Mouse (Mus musculus) testis, adult 2 months (tissue): ENCODE results near the gene Drg1. TPM values are rescaled to one million over a fixed set of nuclear protein-coding genes. Genes with fewer than 3 reads are reported as not detected.

Experiments used
- H3K27ac ChIP-seq: fragments of 200-500 bp; 2 replicates; pipeline ENCODE4 v1.5.1; 2012; ENCODE audit warnings: low read depth, low read length; ENCODE audit not compliant: control insufficient read depth, insufficient read depth
- H3K27me3 ChIP-seq: fragments of 200-500 bp; 2 replicates; pipeline ENCODE4 v1.6.1; 2012; ENCODE audit warnings: mild to moderate bottlenecking, low read length, moderate library complexity; ENCODE audit not compliant: control insufficient read depth, insufficient read depth
- H3K36me3 ChIP-seq: fragments of 200-500 bp; 2 replicates; pipeline ENCODE4 v1.6.1; 2012; ENCODE audit warnings: mild to moderate bottlenecking, low read length; ENCODE audit not compliant: control insufficient read depth, insufficient read depth
- H3K4me1 ChIP-seq: fragments of 200-500 bp; 2 replicates; pipeline ENCODE4 v1.6.1; 2012; ENCODE audit warnings: low read length; ENCODE audit not compliant: control insufficient read depth, insufficient read depth
- H3K4me3 ChIP-seq: fragments of 200-500 bp; 2 replicates; pipeline ENCODE4 v1.5.1; 2012; ENCODE audit warnings: low read depth, mild to moderate bottlenecking, low read length, moderate library complexity, mixed read lengths; ENCODE audit not compliant: control insufficient read depth
- CTCF ChIP-seq: fragments of 200-500 bp; IDR thresholded peaks from 2 replicates; pipeline ENCODE4 v1.5.1; 2012; ENCODE audit warnings: low read depth, mild to moderate bottlenecking, inconsistent platforms, low read length, moderate library complexity; ENCODE audit not compliant: control insufficient read depth, insufficient read depth, insufficient replicate concordance
- POLR2A ChIP-seq: fragments of 200-500 bp; IDR thresholded peaks from 2 replicates; pipeline ENCODE4 v1.6.1; 2012; ENCODE audit warnings: low read depth, mild to moderate bottlenecking, inconsistent platforms, low read length, moderate library complexity; ENCODE audit not compliant: control insufficient read depth
- polyA plus RNA-seq: library from polyadenylated mRNA; depleted of rRNA; stranded (reverse); fragments of >200 nt; gene quantifications from 2 replicates; pipeline ENCODE4 v1.2.3, GENCODE M21; 2012

The Drg1 gene
- polyA plus RNA-seq, 1 experiment, result 74.6 TPM

DNA sequence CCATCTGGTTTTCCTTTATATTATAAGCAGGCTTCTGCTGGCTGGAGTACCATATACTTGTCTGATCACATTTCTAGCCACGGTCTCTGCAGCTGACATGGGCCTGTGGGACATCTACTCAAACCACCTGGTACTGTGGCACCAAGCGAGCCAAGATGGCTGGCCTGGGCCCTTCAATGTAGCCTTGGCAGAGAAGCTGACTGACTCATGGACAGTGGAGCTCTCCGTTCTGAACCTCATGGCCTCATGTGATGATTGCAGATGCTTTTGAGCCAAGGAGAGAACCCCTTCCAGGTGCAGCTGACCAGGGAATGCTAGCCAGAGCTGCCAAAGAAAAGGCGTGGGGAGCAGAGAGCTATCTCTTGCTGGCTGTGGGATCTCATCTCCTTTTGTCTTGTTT is 39.6 kb upstream of the Drg1 start:
- no peak overlapping the region for H3K4me3 ChIP-seq
- TF ChIP-seq CTCF (no peak), POLR2A (no peak)
- no peak overlapping the region for H3K27ac ChIP-seq
- H3K27me3 ChIP-seq, result no peaks in the 10 kb centered on the region
- no peaks in the 10 kb centered on the region for H3K4me1 ChIP-seq
- H3K36me3 ChIP-seq, result no peaks in the 10 kb centered on the region

DNA sequence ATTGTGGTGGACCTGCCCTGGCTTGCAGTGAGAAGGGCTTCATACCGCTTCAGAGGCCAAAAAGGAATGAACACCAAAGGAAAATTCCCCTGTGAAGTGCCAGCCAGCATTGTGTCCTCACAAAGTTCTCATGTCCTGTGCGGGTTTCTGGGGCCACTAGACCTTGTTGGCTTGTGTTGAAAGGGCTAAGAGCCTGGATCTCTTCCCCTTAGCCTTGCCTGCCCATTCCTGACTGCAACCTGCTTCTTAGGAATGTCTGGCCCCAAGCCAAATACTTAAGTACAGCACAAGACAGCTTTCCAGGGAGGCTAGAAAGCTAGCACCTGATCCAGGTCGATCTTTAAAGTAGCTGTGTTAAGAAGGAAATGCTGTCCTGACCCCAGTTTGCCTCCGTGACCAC is 36.6 kb upstream of the Drg1 start:
- no peak overlapping the region for H3K27ac ChIP-seq
- TF ChIP-seq CTCF, result no peak
- TF ChIP-seq POLR2A, result no peak
- no peaks in the 10 kb centered on the region for H3K27me3 ChIP-seq
- no peaks in the 10 kb centered on the region for H3K36me3 ChIP-seq
- no peak overlapping the region for H3K4me3 ChIP-seq
- no peaks in the 10 kb centered on the region for H3K4me1 ChIP-seq

DNA sequence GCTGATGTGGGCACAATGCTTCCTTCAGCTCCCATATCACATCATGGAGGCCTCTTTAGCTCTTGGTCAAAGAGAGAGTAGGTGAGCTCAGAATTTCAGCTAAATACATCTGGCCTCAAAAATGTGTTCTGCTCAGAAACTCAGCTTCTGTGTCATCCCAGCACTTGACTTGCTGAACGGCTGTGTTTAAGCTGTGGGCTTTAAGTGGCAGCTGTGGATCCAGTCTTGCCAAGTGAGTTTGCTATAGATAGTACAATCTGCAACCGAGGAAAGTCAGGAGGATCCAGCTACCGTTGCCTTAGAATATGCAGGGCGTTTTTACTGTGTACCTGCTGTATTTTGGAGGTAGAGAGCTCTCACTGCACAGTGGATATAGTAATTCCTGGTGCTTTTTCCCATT is 36.2 kb upstream of the Drg1 start:
- Histone ChIP-seq H3K4me3 (no peak overlapping the region), H3K36me3 (no peaks in the 10 kb centered on the region), H3K27me3 (no peaks in the 10 kb centered on the region), H3K27ac (no peak overlapping the region), H3K4me1 (no peaks in the 10 kb centered on the region)
- no peak for TF ChIP-seq POLR2A
- TF ChIP-seq CTCF, result no peak

DNA sequence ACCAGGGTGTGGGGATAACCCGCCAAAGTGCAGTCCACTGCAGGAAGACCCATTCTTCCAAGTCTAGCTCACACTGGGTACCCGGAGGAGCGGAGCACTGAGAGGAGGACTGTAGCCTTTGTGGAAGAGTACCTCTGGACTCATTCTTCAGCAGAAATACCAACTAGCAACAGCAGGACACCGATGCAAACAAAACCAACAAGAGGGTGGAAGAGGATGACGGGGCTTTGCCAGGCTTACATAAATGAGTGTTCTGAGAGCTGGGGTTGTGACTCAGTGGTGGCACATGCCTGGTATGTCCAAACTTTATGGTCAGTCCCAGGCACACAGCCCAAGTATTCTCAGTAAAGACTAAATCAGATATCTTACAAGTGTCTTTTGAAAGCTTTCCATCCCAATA is 34.9 kb upstream of the Drg1 start:
- Histone ChIP-seq H3K4me3 (no peak overlapping the region), H3K36me3 (no peaks in the 10 kb centered on the region), H3K4me1 (no peaks in the 10 kb centered on the region), H3K27me3 (no peaks in the 10 kb centered on the region), H3K27ac (no peak overlapping the region)
- TF ChIP-seq CTCF (no peak), POLR2A (no peak)

DNA sequence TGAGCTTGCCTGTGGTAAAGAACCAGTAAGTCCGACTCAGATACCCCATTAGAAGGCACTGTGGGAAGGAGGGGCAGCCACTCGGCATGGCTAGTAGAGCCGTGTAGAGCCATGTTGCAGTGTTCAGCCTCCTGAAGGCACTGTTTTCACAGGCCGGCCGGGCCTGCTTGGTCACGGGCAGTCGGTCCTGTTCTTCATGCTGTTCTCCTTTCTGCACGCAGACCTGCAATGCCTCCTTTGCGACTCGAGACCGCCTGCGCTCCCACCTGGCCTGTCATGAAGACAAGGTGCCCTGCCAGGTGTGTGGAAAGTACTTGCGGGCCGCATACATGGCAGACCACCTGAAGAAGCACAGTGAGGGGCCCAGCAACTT is 32.6 kb upstream of the Drg1 start:
- no peak overlapping the region for H3K4me3 ChIP-seq
- no peaks in the 10 kb centered on the region for H3K4me1 ChIP-seq
- no peaks in the 10 kb centered on the region for H3K27me3 ChIP-seq
- H3K36me3 ChIP-seq, result no peaks in the 10 kb centered on the region
- TF ChIP-seq CTCF (no peak), POLR2A (no peak)
- no peak overlapping the region for H3K27ac ChIP-seq

DNA sequence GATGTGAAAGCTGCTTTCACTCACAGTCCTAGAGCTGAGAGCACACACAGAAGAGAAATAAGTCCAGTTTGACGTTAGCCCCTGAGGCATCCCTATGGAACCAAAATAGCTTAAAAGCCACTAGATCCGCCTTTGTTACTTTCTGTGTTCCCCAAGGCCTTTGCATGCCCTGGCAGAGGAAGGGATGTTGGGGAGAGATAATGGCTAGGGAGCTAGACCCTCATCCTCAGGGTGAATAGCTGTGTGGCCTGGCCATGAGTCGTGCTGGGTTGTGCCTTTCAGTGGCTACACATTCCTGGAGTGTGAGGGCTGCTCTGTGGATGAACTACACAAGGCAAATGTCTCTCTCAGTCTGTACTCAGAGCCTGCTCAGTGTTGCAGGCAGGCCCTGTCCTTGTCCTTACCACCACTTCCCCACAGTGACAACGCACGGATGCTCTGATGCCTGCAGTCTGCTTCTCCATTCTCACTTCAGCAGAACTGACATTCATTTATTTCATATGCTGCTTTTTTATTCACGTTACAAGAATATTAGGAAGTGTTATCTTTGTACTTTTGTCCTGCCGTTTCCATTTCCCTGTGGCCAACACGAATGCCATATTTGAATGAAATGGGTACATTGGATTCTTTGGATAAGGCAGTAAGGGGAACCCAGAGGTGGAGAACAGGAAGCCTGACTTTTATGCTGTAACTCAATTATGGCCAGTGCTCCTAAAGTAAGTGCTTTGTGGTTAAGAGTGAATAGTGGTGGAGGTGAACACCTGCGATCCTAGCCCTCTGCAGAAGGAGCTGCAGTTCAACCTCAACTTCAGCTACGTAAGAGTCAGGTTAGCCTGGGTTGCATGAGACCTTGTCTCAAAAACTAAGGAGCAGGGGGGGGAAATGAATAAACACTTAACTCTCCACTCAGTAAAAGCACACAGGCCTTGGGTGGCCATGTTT is 31.9 kb upstream of the Drg1 start:
- Histone ChIP-seq H3K4me1 (no peaks in the 10 kb centered on the region), H3K27ac (no peak overlapping the region), H3K4me3 (no peak overlapping the region), H3K36me3 (no peaks in the 10 kb centered on the region), H3K27me3 (no peaks in the 10 kb centered on the region)
- TF ChIP-seq POLR2A, result no peak
- TF ChIP-seq CTCF, result no peak

DNA sequence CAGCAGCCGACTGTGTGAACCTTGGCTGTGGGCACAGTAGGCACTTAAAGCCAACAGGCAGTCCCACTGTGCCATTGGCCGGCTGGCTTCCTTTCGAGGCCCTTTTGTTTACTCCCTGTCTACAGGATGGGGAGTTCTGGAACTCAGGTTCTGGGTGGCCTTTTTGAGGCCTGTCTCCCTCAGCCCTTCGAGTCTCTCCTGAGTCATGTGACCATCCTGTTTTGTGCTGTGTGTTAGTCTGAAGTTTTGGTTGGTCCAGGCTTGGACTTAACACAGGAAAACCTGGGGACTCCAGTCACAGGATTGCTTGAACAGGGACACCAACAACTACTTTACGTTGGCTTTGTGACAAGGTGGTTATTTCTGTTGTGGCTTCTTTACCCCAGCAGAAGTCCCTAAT is 29.8 kb upstream of the Drg1 start:
- Histone ChIP-seq H3K4me3 (no peak overlapping the region), H3K27me3 (no peaks in the 10 kb centered on the region), H3K4me1 (peaks cover 1% of the 10 kb centered on the region; the same call in 1 of the 2 replicates), H3K36me3 (no peaks in the 10 kb centered on the region), H3K27ac (no peak overlapping the region)
- TF ChIP-seq POLR2A (no peak), CTCF (no peak)
